ENCODE assay signal across 26 mouse cellular contexts in the genomic region with DNA sequence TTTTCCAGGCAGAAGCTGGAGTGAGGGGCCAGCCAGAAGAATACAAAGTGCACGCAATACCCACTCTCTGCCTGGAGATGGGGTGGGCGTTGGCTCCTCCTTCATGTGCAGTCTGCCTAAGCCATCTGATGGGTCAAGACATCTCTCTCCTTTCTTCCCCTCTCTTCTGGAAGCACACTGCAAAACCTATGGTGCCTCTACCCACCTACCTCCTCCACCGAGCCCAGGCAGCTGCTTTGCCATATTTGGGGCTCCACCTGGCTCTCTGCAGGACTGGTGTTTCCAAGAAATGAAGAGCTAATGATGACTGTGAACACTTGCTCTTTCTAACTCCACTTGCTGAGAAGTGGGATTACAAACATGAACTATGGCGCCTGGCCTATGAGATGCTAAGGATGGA.
"Had no signal": no experiment of that assay in that cellular context is flagged by ENCODE, and none has a peak within 500 bp of the region (broad histone marks: within the 10 kb centered on the region; RNA-seq: fewer than 3 reads in every experiment).

No protein-coding gene starts in this region.

- H3K9me3 ChIP-seq: heart, embryonic 13.5 days; heart, embryonic 15.5 days; hindbrain, embryonic 13.5 days; hindbrain, embryonic 15.5 days; kidney, embryonic 15.5 days; limb, embryonic 13.5 days; limb, embryonic 15.5 days; liver, embryonic 12.5 days had no signal

- ATAC-seq: hindbrain, postnatal 0 days; intestine, embryonic 16.5 days; liver, embryonic 12.5 days had no signal

- H3K4me3 ChIP-seq: heart, adult 2 months; heart, embryonic 13.5 days; heart, embryonic 15.5 days; hindbrain, embryonic 13.5 days; hindbrain, embryonic 15.5 days; kidney, embryonic 15.5 days; limb, embryonic 13.5 days; limb, embryonic 15.5 days; liver, embryonic 12.5 days had no signal

- H3K9ac ChIP-seq: heart, embryonic 13.5 days; heart, embryonic 15.5 days; hindbrain, embryonic 13.5 days; hindbrain, embryonic 15.5 days; kidney, embryonic 15.5 days; limb, embryonic 13.5 days; limb, embryonic 15.5 days; liver, embryonic 12.5 days had no signal

- H3K27me3 ChIP-seq: heart, embryonic 13.5 days; hindbrain, embryonic 13.5 days; hindbrain, embryonic 15.5 days; kidney, embryonic 15.5 days; limb, embryonic 13.5 days; limb, embryonic 15.5 days; liver, embryonic 12.5 days had no signal

- DNase-seq: gastrocnemius, postnatal 14 days; gastrocnemius, postnatal 36 days; heart, adult 11 months; heart, adult 2 months; heart, postnatal 14 days; heart, postnatal 36 days; kidney, adult 11 months; kidney, adult 2 months; kidney, adult 9 months; kidney, postnatal 14 days; kidney, postnatal 36 days; layer of hippocampus, adult 9-11 months; layer of hippocampus, postnatal 36 days; left cerebral cortex, postnatal 4 days had no signal

- H3K4me1 ChIP-seq: heart, embryonic 13.5 days; heart, embryonic 15.5 days; kidney, embryonic 15.5 days; limb, embryonic 13.5 days; limb, embryonic 15.5 days; liver, embryonic 12.5 days had no signal

- H3K4me2 ChIP-seq: heart, embryonic 11.5 days; heart, embryonic 13.5 days; heart, embryonic 15.5 days; hindbrain, embryonic 13.5 days; hindbrain, embryonic 15.5 days; kidney, embryonic 15.5 days; limb, embryonic 13.5 days; limb, embryonic 15.5 days; liver, embryonic 12.5 days had no signal

- H3K36me3 ChIP-seq: heart, embryonic 13.5 days; heart, embryonic 15.5 days; hindbrain, embryonic 13.5 days; hindbrain, embryonic 15.5 days; kidney, embryonic 15.5 days; limb, embryonic 13.5 days; limb, embryonic 15.5 days; liver, embryonic 12.5 days had no signal

- H3K27ac ChIP-seq: heart, adult 2 months; heart, embryonic 13.5 days; heart, embryonic 15.5 days; hindbrain, embryonic 13.5 days; hindbrain, embryonic 15.5 days; hindbrain, postnatal 0 days; kidney, embryonic 15.5 days; kidney, postnatal 0 days; limb, embryonic 13.5 days; limb, embryonic 15.5 days; liver, embryonic 12.5 days had no signal
